Mouse (Mus musculus) thymus, postnatal 36 days (tissue): ENCODE data around the gene Hsd3b7.
A peak's percentile ranks its signal among the peaks of the same experiment; 100 is the strongest.
"Not testable (repeated sequence)": the region's sequence is repeated elsewhere in the genome, so short reads cannot be mapped to it uniquely, and the experiment has no call there.

Experiments used
- DNase-seq, 2 experiments: peaks; one replicate each; pipeline ENCODE4 v3.0.0; 2022; ENCODE audit warnings: mixed read lengths in 2 of 2

The Hsd3b7 gene

GRCm38 (mm10) chr7:127800435-127801009 is at the start of gene Hsd3b7:
Gene Hsd3b7 (plus strand): TSS chr7:127800604.
- DNase-seq = peak; percentile 74 to 76

DNA sequence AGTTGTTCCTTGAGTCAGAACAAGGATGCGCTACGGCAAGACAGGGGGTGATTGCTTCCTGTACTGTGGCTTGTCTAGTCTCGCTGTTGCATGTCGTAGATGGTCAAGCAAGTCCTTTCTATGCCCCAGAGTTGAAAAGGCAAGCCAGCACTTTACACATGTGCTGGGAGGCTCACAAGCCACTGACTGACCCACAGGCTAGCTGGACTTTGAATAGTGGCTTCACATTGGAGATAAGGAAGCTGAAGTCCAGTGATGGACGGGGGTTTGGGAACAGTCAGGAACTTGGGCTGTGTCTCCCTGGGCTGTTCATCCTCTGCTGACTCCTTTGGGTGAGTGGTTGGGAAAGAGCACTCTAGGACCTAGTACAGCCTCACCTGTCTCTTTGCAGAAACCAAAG is 48.8 kb upstream of the Hsd3b7 start:
- DNase-seq = no peak

DNA sequence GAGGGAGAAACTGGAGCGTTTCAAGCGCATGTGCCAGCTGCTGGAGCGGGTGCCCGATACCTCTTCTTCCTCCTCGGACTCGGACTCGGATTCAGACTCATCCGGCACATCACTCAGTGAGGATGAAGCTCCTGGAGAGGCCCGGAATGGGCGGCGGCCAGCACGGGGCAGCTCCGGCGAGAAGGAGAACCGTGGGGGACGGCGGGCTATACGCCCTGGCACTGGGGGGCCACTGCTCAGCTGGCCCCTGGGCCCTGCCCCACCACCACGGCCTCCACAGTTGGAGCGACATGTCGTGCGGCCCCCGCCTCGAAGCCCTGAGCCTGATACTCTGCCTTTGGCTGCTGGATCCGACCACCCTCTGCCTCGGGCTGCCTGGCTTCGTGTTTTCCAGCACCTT is 48.3 kb upstream of the Hsd3b7 start:
- no peak for DNase-seq

GRCm38 (mm10) chr7:127753158-127753557 is 47.2 kb upstream of the Hsd3b7 start:
- DNase-seq = no peak

DNA sequence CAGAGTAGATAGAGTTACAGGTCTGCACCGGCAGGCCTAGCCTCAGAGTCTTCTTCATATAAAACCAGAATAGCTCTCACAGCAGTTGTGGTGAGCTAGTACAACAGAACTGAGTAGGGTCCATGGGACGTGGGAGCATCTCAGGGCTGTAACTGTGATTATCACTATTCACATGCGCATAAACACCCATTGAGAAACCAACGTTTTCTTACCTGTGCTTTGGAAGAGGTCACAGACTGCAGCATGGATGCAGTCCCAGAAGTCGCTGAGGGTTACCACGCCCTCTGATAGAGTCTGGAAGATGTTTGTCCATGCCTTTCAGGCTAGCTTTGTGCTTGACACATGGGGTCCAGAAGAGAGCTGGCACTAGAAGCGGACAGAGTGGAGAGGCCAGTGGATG is 46.7 kb upstream of the Hsd3b7 start:
- no peak for DNase-seq

DNA sequence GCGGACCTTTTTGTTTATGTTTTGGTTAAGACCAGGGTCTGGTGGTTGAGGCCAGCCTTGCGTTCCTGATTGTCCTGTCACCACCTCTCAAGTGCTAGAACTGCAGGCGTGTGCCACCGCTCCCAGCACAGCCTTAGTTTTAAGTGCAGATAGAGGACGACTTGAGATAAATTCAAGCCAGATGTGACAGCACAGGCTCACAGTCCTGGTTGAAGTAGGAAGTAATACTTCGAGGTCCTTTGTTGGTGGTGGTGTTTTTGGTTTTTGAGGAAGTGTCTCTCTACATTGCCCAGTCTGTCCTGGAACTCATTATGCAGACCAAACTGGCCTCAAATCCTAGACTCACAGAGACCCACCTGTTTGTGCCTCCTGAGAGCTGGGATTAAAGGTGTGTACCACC is 40.7 kb upstream of the Hsd3b7 start:
- DNase-seq = no peak

- DNase-seq = no peak
Observed at GRCm38 (mm10) chr7:127760478-127760877, 39.9 kb upstream of the Hsd3b7 start.

DNA sequence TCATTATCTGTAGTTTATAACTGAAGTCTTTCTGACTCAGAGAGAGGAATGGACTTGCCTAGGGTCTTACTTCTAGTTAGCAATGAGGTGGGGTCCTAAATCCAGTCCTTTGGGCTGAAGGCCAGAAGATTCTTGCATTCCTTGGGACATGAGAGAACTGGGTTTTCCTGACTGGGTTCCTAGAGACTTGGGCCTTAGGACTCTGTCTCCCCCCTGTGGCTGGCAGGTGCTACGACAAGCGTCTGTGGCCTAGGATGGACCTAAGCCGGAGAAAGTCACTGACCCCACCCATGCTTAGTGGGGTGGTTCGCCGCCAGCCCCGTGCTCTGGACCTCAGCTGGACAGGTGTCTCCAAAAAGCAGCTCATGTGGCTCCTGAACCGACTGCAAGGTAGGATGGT is 39.4 kb upstream of the Hsd3b7 start:
- peak; percentile 51 to 53 for DNase-seq

GRCm38 (mm10) chr7:127763642-127764041 is 36.8 kb upstream of the Hsd3b7 start:
- DNase-seq = no peak

GRCm38 (mm10) chr7:127765756-127766155 is 34.6 kb upstream of the Hsd3b7 start:
- DNase-seq = no peak

DNA sequence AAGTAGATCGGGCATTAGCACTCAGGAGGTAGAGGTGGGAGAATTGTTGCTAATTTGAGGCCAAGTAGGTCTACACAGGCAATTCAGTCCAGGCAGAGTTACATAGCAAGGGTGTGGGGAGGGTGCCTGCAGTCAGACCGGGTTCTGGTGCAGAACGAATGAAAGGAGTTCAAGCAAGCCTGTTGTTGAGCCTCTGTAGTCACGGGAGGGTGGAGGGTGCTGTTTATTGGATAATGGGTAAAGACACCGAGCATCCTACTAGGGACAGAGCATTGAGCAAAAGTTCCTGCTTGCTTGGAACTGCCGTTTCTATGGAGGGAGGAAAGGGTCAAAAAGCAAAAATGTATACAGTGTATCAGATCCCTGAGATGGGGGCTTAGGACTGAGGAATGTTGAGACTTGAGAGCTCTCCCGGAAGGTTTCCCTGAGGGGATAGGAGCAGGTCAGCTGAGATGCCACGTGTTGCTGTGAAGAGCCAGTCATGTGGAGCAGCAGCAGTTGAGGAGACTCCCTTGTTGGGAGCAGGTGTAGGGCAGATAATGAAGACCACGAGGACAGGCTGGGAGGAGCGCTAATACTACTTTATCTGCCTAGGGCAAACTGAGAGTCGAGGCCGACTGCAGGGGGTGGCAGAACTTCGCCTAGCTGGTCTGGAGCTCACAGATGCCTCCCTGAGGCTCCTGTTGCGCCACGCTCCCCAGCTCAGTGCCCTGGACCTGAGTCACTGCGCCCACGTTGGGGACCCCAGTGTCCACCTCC is 33.4 kb upstream of the Hsd3b7 start:
- DNase-seq = no peak

- no peak for DNase-seq
Observed at GRCm38 (mm10) chr7:127767671-127768345, 32.6 kb upstream of the Hsd3b7 start.

DNA sequence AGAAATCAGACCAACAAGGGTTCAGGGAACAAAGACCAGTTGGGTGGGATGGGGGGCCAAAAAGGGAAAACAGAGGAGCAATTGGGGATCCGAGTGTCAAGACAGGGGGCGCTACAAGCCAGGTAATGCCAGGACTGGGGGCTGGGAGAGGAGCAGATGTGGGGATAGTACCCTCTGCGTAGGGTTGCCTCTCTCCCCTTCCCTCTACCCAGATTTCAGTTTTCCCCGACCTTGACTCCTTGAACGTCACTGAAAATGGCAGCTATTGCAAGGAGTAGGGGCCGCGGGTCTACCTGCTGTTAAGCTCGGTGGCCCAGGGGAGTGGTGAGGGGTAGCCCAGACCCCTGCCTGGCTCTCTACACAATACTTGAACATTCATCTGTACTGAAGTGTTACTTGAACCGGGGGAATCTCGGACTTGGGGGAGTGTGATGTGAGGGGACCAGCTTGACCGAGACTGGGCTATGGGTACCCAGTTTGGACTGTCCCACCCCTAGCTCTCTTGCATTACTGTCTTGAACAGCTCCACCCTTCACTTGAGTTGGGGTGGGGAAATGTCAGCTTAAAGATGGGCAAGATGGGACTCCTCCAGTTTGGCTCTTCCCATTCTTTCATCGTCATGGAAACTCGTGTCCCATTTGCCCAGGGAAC is 31.9 kb upstream of the Hsd3b7 start:
- peak; percentile 39 to 47 for DNase-seq

DNA sequence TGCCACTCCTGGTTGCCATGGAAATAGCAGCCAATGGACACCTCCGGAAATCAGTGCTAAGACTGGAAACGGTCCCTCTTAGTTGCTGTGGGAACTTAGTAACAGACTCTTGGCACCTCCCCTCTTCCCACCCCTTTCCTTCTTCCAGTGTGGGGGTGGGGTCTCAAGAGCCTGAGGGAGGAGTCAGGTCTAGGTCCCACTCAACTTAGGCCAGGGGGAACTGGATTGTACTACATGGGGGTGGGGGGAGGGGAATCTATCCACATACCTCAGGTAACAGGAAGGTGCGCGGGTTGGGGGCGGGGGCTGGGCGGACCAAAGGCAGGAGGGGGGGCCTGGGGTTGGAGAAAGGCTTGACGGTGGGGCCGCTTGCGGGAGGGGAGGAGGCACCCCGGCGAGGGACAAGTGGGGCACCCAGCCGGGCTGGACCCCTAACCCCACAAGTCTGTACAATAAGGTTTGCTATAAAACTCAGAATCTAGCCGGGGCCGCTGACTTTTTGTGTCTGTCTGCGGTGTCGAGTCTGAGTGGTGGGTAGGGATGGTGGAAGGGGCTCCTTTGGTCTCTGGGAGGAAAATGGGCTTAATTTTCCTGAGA is 31.3 kb upstream of the Hsd3b7 start:
- DNase-seq = peak; percentile 45 to 59

GRCm38 (mm10) chr7:127769651-127770038 is 30.8 kb upstream of the Hsd3b7 start, which contains the start of gene Orai3:
Gene Orai3 (plus strand): TSS chr7:127769815.
- peak; percentile 66 to 75 for DNase-seq

DNA sequence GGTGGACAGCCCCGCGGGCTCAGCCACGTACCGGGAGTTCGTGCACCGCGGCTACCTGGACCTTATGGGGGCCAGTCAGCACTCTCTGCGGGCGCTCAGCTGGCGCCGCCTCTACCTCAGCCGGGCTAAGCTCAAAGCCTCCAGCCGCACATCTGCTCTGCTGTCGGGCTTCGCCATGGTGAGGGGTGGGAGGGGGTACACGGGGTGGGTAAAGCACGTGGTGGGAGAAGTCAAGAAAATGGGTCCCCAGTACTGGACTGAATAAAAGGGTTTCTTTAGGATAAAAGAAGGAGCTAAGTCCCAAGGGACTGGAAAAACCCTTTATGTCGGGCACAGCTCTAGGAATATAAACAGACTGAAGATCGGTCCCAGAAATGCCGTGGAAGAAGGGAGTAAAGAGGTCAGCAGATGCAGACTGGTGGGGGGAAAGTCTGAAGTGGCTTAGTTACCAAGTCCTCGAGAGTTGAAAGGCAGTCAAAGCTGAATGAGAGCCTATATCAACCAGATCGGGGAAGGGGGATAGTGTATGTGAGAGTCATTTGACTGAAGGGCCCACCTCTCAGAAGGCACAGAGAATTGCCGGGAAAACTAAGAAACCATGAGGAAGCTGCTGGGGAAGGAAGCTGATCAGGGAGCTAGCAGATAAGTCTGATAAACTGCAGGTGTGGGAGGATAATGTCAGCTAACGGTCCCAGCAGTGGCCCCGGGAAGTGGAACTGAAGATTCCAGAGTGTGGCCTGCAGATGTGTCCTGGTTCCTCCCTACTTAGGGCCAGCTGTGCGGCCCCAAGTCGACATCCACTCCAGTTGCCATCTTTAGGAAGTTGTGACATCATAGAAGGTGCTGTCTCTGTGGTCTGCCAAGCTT is 30.1 kb upstream of the Hsd3b7 start:
- no peak for DNase-seq

GRCm38 (mm10) chr7:127771262-127771661 is 29.1 kb upstream of the Hsd3b7 start:
- DNase-seq = no peak

- DNase-seq = no peak
Observed at GRCm38 (mm10) chr7:127772080-127772479, 28.3 kb upstream of the Hsd3b7 start.

DNA sequence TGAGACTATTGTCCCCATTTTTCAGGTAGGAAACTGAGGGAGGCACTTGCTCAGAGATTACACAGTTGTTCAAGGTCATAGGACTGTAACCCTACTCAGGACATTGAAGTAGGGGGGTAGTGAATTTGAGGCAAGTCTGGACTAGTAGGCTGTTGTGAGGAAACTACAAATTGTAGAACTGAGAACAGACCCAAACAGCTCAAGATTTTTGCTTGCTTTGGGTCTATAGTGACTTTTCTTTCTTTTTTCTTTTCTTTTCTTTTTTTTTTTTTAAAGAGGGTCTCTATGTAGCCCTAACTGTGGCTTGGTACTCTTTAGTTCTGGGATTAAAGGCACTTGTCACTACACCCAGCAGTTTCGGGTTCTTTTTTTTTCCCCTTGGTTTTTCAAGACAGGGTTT is 27.8 kb upstream of the Hsd3b7 start:
- no peak for DNase-seq

- peak; percentile 77 for DNase-seq
Observed at GRCm38 (mm10) chr7:127773664-127774384, 26.6 kb upstream of the Hsd3b7 start.

DNA sequence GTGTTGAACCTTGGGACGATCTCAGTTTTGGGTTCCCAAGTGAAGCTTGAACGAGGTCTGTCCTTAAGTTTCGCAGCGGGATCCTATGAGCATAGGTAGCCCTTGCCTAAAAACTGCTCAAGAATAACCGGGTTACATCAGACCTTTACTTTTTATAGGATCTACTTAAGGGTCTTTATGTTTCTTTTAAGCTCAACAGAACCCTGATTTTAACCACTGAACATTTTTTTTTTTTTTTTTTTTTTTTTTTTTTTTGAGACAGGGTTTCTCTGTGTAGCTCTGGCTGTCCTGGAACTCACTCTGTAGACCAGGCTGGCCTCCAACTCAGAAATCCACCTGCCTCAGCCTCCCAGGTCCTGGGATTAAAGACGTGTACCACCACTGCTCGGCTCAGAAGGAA is 24.6 kb upstream of the Hsd3b7 start:
- DNase-seq = not testable (repeated sequence)
